Mouse (Mus musculus) Patski (cell line): ENCODE measurements at regions not wholly inside any gene's neighbourhood (a gene's known extent, or its start where the extent isn't known, plus 50 kb on each side); places are given as distances from the start of the nearest gene placed in this dataset.

Experiments used
- ATAC-seq: fragments of 100-300 bp; one replicate; pipeline ENCODE4 v1.8.0; 2021
- CTCF ChIA-PET: fragments of 350-600 bp; sonication (Branson Sonifier 250); formaldehyde crosslinking; loops from one replicate; lab custom pipeline; 2022; ENCODE audit warnings: inconsistent platforms; lab: Charles Lee
- POLR2A ChIA-PET: fragments of 350-600 bp; sonication (Branson Sonifier 250); formaldehyde crosslinking; loops from one replicate; lab custom pipeline; 2022; ENCODE audit warnings: antibody characterized with exemption, inconsistent platforms; lab: Charles Lee
- DNase-seq: peaks from one replicate; pipeline ENCODE4 v3.0.0-alpha.2; 2011; ENCODE audit warnings: low read depth, low spot score
- H3K27me3 ChIP-seq: fragments of 371-371 bp; one replicate; pipeline ENCODE4 v1.5.1; 2021
- CTCF ChIP-seq: fragments of 100-300 bp; IDR thresholded peaks from one replicate; pipeline ENCODE4 v1.5.1; 2021
- in situ Hi-C: fragments of 300-500 bp; cut with MboI; formaldehyde crosslinking; loops from 3 replicates; pipeline ENCODE4 v1.11.1; 2018; ENCODE audit warnings: low pct_unique_long_range_greater_than_20kb, mixed read lengths

DNA sequence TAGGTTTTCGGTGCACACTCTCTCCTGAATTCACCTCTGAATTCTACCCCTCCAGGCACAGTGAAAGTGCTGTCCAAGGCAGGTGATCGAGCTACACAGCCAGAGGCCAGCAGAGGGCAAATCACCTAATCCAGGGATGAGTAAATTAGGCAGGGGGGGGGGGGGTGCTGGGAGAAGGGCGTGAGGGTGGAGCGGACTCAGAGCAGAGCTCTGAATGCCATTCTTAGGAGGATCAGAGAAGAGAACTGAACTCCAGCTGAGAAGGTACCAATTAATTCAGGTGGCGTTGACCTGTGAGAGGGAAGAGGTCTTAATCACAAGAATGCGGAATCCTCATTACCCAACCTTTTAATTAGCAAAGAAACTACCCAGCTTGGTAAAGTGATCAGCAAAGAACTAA, 183.5 kb downstream of the Lrrn1 start:
- ChIA-PET CTCF (interaction anchor here (1.4 kb wide), 1 partner anchor 12 kb away, joined by 4 read pairs; no protein-coding TSS in a partner anchor), POLR2A (no interaction called here)
- peaks cover 7% of the 10 kb centered on the region for H3K27me3 ChIP-seq
- in situ Hi-C loops = no loop called here
- ATAC-seq (no peak), DNase-seq (no peak)
- no peak for TF ChIP-seq CTCF

DNA sequence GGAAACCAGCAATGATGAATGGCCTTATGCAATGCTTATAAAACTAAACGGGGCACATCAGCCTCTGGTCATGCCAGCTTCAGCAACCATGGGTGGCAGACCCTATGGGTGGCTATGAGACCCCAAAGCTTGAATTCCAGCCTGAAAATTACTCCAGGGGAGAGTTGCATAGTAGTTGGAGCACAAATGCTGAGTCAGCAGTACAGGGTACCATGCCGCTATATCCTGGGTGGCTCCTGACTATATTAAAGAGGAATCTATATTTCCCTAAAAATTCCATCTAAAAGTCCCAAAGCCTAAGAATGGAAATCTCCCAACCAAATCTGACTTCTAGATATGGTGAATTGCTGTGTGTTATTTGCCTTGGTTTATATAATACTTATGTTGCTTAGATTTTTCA, 187.6 kb downstream of the Lrrn1 start:
- TF ChIP-seq CTCF = no peak
- no peak for DNase-seq
- in situ Hi-C loops = no loop called here
- POLR2A ChIA-PET = no interaction called here
- no peak for ATAC-seq
- H3K27me3 ChIP-seq = no peaks in the 10 kb centered on the region
- CTCF ChIA-PET = no interaction called here

DNA sequence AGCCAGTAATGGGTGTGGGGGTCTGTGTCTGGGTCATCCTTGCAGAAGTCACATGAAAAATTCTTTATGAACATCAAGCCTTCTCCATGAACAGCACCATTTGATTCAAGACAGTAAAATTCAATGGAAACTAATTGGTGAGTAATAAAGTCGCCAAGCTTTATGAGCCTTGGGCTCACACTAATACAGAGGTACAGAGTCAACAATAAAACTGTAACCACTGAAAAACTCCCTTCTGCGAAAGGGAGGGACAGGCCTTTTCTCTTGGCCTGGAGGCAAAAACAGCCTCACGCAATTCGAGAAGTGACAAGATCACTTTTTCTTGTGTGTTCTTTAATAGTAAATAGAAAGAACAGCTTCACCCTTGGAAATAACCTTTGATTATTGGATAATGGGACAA, 200.7 kb downstream of the Lrrn1 start:
- H3K27me3 ChIP-seq = peaks cover 5% of the 10 kb centered on the region
- DNase-seq (no peak), ATAC-seq (no peak)
- TF ChIP-seq CTCF = no peak
- in situ Hi-C loops = no loop called here
- ChIA-PET POLR2A (no interaction called here), CTCF (no interaction called here)

DNA sequence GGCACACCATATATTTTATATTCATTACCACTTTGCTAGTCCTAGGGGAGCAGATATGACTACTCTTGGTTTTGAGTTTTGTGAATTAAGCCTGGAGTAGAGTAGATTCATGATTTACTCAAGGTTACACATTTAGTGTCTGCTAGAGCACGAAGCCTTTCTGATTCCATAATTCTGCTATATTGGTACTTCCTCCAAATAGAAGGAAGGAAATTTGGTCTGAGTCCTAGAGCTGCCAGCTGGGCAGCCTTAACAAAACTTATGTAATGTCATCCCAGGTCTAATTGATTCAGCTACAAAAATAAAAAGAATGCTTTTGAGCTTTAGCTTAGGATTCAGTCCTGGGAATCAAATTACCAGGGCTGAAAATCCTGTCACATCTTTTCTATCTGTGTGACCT, 205.2 kb downstream of the Lrrn1 start:
- ATAC-seq (no peak), DNase-seq (no peak)
- CTCF ChIA-PET = interaction anchor here (1.1 kb wide), 1 partner anchor 31 kb away, joined by 3 read pairs; no protein-coding TSS in a partner anchor
- H3K27me3 ChIP-seq = peaks cover 5% of the 10 kb centered on the region
- in situ Hi-C loops = no loop called here
- TF ChIP-seq CTCF = no peak
- POLR2A ChIA-PET = no interaction called here

DNA sequence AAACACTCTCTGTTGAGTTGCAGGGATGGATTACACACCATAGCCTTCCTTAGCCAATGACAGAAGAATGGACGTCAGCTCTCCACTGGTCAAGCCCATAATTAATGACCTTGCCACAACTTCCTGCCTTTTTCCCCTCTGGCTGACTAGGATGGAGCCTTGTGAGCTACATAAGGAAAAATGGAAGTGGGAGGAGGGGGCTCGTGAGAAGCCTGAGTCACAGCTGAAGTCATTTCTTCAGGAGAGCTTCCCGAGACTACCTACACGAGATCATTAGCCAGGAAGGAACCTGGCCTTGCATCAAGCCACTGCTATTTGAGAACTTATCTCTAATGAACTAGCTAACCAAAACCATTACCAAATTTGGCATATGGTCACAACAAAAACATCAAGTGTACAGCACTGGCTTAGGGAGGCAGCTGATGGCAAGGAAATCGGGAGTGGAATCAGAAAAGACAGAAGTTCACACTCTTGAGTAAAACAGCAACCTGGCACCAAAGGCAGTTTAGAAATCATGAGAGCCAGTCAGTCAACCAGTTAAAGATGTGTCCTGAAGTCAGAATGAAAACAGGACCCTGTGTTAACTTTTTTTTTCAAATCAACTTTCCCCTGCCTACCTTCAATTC, 219.7 kb downstream of the Lrrn1 start:
- H3K27me3 ChIP-seq = peaks cover 5% of the 10 kb centered on the region
- ATAC-seq = no peak
- in situ Hi-C loops = no loop called here
- ChIA-PET CTCF (no interaction called here), POLR2A (no interaction called here)
- no peak for TF ChIP-seq CTCF
- no peak for DNase-seq

DNA sequence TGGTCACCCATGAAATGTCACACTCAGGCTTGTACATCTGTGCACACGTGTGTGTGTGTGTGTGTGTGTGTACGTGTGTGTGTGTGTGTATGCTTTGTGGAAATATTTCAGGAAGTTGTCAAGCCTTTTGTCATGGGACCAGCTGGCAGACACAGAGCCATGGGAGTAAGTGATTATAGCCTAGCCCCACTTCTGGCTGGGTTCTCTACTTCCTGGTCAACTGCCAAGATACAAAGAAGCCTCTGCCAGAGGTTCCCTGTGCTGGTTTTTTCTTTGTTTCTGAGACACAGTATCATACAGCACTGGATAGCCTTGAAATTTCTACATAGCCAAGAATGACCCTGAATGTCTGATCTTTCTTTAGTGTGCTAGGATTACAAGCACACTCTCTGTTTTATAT, 220.2 kb downstream of the Lrrn1 start:
- DNase-seq (no peak), ATAC-seq (no peak)
- ChIA-PET POLR2A (no interaction called here), CTCF (no interaction called here)
- no peak for TF ChIP-seq CTCF
- peaks cover 5% of the 10 kb centered on the region for H3K27me3 ChIP-seq
- in situ Hi-C loops = no loop called here

DNA sequence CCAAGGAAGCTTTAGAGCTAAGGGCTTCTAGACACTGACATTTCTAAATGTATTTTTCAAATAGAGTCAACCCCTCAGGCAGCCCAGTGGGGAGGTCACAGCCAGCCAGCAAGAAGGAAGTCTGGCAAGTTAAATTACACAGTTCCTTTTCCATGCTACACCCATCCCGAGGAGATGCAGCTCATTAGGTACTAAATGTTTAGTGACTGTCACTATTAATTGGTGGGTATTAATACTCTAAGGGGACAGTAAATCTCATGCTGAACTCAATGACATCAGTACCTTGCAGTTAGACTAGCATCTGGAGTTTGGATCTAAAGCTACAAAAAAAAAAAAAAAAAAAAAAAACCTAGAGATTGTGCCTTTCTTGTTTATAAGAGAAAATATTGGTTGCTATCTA, 222.6 kb downstream of the Lrrn1 start:
- ChIA-PET POLR2A (no interaction called here), CTCF (no interaction called here)
- no peak for TF ChIP-seq CTCF
- no peaks in the 10 kb centered on the region for H3K27me3 ChIP-seq
- DNase-seq (no peak), ATAC-seq (no peak)
- in situ Hi-C loops = no loop called here

DNA sequence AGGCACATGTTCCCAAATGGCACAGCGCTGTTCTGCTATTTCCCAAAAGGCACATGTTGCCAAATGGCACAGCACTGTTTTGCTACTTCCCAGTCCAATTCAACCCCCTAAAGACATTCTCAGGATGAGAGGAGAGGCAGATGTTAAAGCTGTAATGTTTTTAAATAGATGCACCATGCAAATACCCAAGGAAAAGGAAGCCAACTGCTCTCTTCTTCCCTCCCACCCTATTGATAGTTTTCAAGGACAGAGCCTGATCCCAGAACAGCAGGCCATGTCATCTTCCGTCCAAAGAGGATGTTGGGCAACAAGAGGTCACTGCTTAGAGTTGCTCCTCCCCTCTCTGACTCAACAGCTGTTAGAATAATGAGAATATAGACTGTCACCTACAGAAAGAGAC, 225.6 kb downstream of the Lrrn1 start:
- ChIA-PET CTCF (no interaction called here), POLR2A (no interaction called here)
- DNase-seq = no peak
- TF ChIP-seq CTCF = no peak
- ATAC-seq = no peak
- in situ Hi-C loops = no loop called here
- H3K27me3 ChIP-seq = peaks cover 3% of the 10 kb centered on the region

DNA sequence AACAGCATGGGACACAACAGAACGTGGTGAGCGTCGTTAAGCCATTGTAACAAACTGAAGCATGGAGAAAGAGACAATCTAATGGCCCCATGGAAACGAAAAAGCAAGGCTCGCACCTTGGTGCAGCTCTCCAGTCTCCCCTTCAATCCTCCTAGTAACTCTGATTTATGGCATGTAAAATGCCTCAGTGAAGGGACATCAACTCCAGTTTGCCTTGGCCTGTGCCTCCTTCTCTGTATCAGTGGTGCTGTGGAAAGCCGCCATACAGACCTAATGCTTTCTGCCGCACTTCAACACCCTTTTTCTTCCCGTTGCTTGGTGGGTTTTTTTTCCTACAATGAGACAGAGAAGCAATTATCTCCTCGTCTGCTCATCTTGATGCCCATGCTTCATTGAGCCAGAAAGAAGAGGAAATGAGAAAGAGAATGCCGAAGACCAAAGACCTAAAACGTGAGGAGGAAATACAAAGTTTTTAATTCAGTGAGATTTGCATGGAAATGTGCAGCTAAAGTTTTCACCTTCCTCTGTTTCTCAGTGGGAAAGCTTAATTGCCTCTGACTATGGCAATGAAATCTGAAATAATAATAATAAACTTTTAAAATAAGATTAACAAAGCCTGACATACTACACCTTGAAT, 241.4 kb downstream of the Lrrn1 start:
- ATAC-seq (no peak), DNase-seq (no peak)
- POLR2A ChIA-PET = no interaction called here
- CTCF ChIA-PET = interaction anchor here (1.4 kb wide), 1 partner anchor 11 kb away, joined by 3 read pairs; no protein-coding TSS in a partner anchor
- in situ Hi-C loops = no loop called here
- peaks cover 9% of the 10 kb centered on the region for H3K27me3 ChIP-seq
- TF ChIP-seq CTCF = no peak

DNA sequence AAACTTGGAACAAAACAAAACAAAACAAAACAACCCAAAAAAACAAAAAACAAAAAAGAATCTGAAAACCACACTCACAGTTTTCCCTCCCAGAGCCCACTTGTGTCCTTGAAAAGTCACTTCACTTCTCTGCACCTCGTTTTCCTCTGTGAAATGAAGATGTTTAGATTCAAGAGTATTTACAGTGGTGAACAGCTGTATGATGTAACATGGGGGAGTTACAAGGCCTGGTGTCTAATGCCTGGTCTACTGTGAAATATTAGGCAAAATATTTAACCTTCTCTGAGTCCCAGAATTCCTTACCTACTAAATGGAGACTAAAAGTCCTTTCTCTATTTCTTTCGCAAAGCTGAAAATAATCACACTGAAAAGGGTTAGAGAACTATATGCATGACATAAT, 255.4 kb downstream of the Lrrn1 start:
- DNase-seq = no peak
- no peak for ATAC-seq
- POLR2A ChIA-PET = no interaction called here
- no peak for TF ChIP-seq CTCF
- in situ Hi-C loops = no loop called here
- no peaks in the 10 kb centered on the region for H3K27me3 ChIP-seq
- CTCF ChIA-PET = no interaction called here

DNA sequence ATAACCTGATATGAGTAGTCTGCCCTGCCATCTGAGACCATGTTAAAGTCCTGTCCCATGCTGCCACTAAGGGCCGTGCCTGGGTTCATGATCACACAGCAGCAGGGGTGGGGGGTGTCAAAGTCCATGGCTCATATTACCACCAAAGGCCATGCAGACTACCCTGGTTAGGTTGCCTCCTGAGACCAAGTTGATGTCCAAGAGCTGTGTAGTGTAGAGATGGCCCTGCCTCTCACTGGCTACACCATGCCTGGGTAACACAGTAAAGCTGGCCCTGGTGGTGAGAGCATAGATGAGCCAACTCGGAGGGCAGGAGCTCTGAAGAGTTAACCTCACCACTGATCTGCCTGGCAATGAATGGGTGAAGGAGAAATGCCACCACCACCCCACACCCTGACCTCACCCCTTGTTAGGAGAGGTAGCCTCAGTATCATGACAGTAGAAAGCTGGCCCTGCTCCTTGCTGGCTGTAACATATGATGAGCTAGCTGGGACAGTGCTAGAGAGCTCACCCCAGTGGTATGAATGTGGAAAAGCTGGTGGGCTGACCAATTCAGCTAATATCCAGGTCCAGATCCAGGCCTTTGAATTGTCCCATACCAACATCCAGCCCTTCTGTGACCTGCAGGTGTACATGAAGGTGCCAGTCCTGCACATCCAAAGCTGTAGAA, 258.8 kb downstream of the Lrrn1 start:
- no peak for ATAC-seq
- CTCF ChIA-PET = no interaction called here
- POLR2A ChIA-PET = no interaction called here
- TF ChIP-seq CTCF = no peak
- DNase-seq = no peak
- no peaks in the 10 kb centered on the region for H3K27me3 ChIP-seq
- in situ Hi-C loops = no loop called here
